Mouse (Mus musculus) erythroblast, embryonic 14.5 days (primary cell): Measurements from ENCODE around the gene Stpg3. TPM values are rescaled to one million over a fixed set of nuclear protein-coding genes. Genes with fewer than 3 reads are reported as not detected.

ENCODE experiments used
- H3K27me3 ChIP-seq: 2 replicates; pipeline ENCODE4 v1.6.1; 2012; ENCODE audit warnings: inconsistent platforms; ENCODE audit not compliant: control insufficient read depth
- H3K36me3 ChIP-seq: 2 replicates; pipeline ENCODE4 v1.6.1; 2012; ENCODE audit warnings: mild to moderate bottlenecking, inconsistent platforms; ENCODE audit not compliant: control insufficient read depth
- H3K4me1 ChIP-seq: 2 replicates; pipeline ENCODE4 v1.6.1; 2012; ENCODE audit warnings: inconsistent platforms; ENCODE audit not compliant: control insufficient read depth
- H3K4me3 ChIP-seq: replicated peaks from 2 replicates; pipeline ENCODE3; 2012; ENCODE audit warnings: moderate library complexity, mild to moderate bottlenecking, inconsistent platforms
- H3K9me3 ChIP-seq: 2 replicates; pipeline ENCODE4 v1.6.1; 2012; ENCODE audit warnings: low read length, inconsistent platforms, mixed read lengths; ENCODE audit not compliant: control insufficient read depth
- GATA1 ChIP-seq: IDR thresholded peaks from 2 replicates; pipeline ENCODE4 v1.6.1; 2012; ENCODE audit warnings: low read length, inconsistent platforms, mixed read lengths
- TAL1 ChIP-seq: IDR thresholded peaks from 3 replicates; pipeline ENCODE4 v1.6.1; 2012; ENCODE audit warnings: low read length, inconsistent platforms, mixed read lengths
- polyA plus RNA-seq: library from polyadenylated mRNA; stranded (reverse); fragments of >175 nt; gene quantifications from 2 replicates; pipeline ENCODE4 v1.2.3, GENCODE M21; 2012

Stpg3 gene
- polyA plus RNA-seq, 1 experiment, result not detected

- Histone ChIP-seq H3K4me1 (peaks cover 29% of the 10 kb centered on the region), H3K27me3 (peaks cover 1% of the 10 kb centered on the region), H3K4me3 (no peak within 1 kb of the TSS), H3K9me3 (no peaks in the 10 kb centered on the region), H3K36me3 (peaks cover 29% of the 10 kb centered on the region)
- no peak for TF ChIP-seq GATA1
- TF ChIP-seq TAL1, result no peak
Measured at GRCm38 (mm10) chr2:25218445-25218844, 4.0 kb upstream of the Stpg3 start, which contains the start of gene Fam166a. Gene Fam166a, plus strand, starts transcription at chr2:25218745.

GRCm38 (mm10) chr2:25217666-25218065 lies 3.2 kb upstream of the Stpg3 start:
- Histone ChIP-seq H3K9me3 (no peaks in the 10 kb centered on the region), H3K27me3 (peaks cover 5% of the 10 kb centered on the region), H3K36me3 (peaks cover 22% of the 10 kb centered on the region), H3K4me1 (peaks cover 23% of the 10 kb centered on the region), H3K4me3 (no peak overlapping the region)
- TF ChIP-seq TAL1, result no peak
- no peak for TF ChIP-seq GATA1

GRCm38 (mm10) chr2:25213266-25213865 lies 1.1 kb downstream of the Stpg3 start:
- H3K9me3 ChIP-seq, result no peaks in the 10 kb centered on the region
- no peak overlapping the region for H3K4me3 ChIP-seq
- H3K4me1 ChIP-seq, result peaks cover 31% of the 10 kb centered on the region
- peaks cover 15% of the 10 kb centered on the region for H3K36me3 ChIP-seq
- H3K27me3 ChIP-seq, result peaks cover 5% of the 10 kb centered on the region
- TF ChIP-seq TAL1 (no peak), GATA1 (no peak)

GRCm38 (mm10) chr2:25211121-25211670 lies 3.2 kb downstream of the Stpg3 start, which contains the start of gene Nelfb:
Gene Nelfb, minus strand, starts transcription at chr2:25211489.
- Histone ChIP-seq H3K4me1 (peaks cover 33% of the 10 kb centered on the region), H3K36me3 (peaks cover 37% of the 10 kb centered on the region), H3K4me3 (peak within 1 kb of the TSS; percentile 83), H3K27me3 (peaks cover 5% of the 10 kb centered on the region), H3K9me3 (no peaks in the 10 kb centered on the region)
- no peak for TF ChIP-seq TAL1
- no peak for TF ChIP-seq GATA1

GRCm38 (mm10) chr2:25210686-25211085 lies 3.8 kb downstream of the Stpg3 start:
- Histone ChIP-seq H3K9me3 (no peaks in the 10 kb centered on the region), H3K27me3 (peaks cover 5% of the 10 kb centered on the region), H3K4me3 (peak overlapping the region; percentile 83), H3K36me3 (peaks cover 42% of the 10 kb centered on the region), H3K4me1 (peaks cover 35% of the 10 kb centered on the region)
- no peak for TF ChIP-seq GATA1
- TF ChIP-seq TAL1, result no peak

GRCm38 (mm10) chr2:25207593-25207992 lies 6.8 kb downstream of the Stpg3 start:
- Histone ChIP-seq H3K36me3 (peaks cover 73% of the 10 kb centered on the region), H3K9me3 (no peaks in the 10 kb centered on the region), H3K4me1 (peaks cover 37% of the 10 kb centered on the region), H3K27me3 (no peaks in the 10 kb centered on the region), H3K4me3 (no peak overlapping the region)
- no peak for TF ChIP-seq GATA1
- TF ChIP-seq TAL1, result no peak

GRCm38 (mm10) chr2:25203631-25204214 lies 10.7 kb downstream of the Stpg3 start:
- Histone ChIP-seq H3K27me3 (no peaks in the 10 kb centered on the region), H3K4me3 (no peak overlapping the region), H3K36me3 (peaks cover 98% of the 10 kb centered on the region), H3K9me3 (no peaks in the 10 kb centered on the region), H3K4me1 (peaks cover 10% of the 10 kb centered on the region)
- no peak for TF ChIP-seq TAL1
- TF ChIP-seq GATA1, result no peak

GRCm38 (mm10) chr2:25200631-25201030 lies 13.8 kb downstream of the Stpg3 start:
- Histone ChIP-seq H3K4me3 (no peak overlapping the region), H3K9me3 (no peaks in the 10 kb centered on the region), H3K27me3 (peaks cover under 1% of the 10 kb centered on the region; the same call in 1 of the 2 replicates), H3K4me1 (peaks cover 29% of the 10 kb centered on the region), H3K36me3 (peaks cover 78% of the 10 kb centered on the region)
- TF ChIP-seq GATA1, result no peak

- H3K9me3 ChIP-seq, result no peaks in the 10 kb centered on the region
- H3K4me3 ChIP-seq, result no peak overlapping the region
- no peak for TF ChIP-seq GATA1
- no peak for TF ChIP-seq TAL1
- H3K27me3 ChIP-seq, result peaks cover 7% of the 10 kb centered on the region
- H3K4me1 ChIP-seq, result peaks cover 51% of the 10 kb centered on the region
- H3K36me3 ChIP-seq, result peaks cover 51% of the 10 kb centered on the region
Measured at GRCm38 (mm10) chr2:25197946-25198345, 16.5 kb downstream of the Stpg3 start.
